Mouse (Mus musculus): ENCODE results near the gene Arid3a.

DNA sequence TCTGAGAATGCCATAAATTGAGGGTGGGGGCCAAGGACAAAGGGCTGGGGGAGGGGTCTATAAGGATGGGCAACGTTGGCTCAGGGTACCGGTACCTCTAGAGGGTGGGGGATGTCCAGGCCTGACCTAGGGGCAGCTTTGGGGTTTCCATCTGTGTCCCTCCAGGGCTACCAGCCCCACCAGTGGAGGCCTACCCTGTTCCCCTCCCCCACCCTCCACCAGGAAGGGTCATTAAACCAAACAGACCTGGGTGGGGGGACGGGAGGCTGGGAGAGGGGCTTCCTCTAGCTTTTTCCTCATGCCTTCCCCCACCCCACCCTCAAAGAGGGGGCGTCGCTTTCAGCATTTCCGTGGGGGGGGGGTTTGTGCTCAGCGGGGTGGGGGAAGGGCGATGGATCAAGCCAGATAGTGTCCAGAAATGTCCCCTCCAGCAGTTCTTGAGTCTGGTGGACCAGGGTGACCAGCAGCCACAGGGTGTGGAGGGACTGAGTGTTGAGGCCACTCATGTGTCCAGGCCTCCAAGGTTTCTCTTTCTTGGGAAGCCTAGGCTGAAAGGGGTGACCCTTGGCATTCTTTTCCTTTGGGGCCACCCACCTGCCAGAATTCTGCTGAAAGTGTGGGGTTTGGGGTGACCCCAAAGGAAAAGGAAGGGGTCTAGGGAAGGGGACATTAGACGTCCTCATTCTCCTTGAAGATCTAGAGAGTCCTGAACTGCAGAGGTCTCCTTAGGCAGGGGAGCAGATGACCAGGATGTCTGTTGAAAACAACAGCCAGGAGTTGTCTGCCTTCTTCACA is 2.3 kb downstream of the Arid3a start:
- no peak for TF ChIP-seq REST (IDR thresholded peaks at IDR 0.05; ENCODE audit: insufficient read depth, insufficient read length)
- no peak for TF ChIP-seq POLR2A (IDR thresholded peaks at IDR 0.05; ENCODE audit: insufficient read length, low read depth)
- TF ChIP-seq POLR2AphosphoS2 (IDR thresholded peaks at IDR 0.05; ENCODE audit: insufficient read length, low read depth) = no peak
- no peak for TF ChIP-seq CEBPB (IDR thresholded peaks at IDR 0.05; ENCODE audit: insufficient read depth, poor library complexity, severe bottlenecking)
